Mouse (Mus musculus) urinary bladder, postnatal 4 days (tissue): ENCODE results near the gene Dcdc2a.

ENCODE experiments used
- DNase-seq, 2 experiments: peaks; one replicate each; pipeline ENCODE4 v3.0.0; 2021 to 2022; ENCODE audit warnings: low spot score in 2 of 2

Dcdc2a gene

GRCm38 (mm10) chr13:25177835-25178234 is 122.0 kb downstream of the Dcdc2a start:
- no peak for DNase-seq

- no peak for DNase-seq
Observed at GRCm38 (mm10) chr13:25178236-25179001, 122.6 kb downstream of the Dcdc2a start.

- DNase-seq: no peak
Observed at GRCm38 (mm10) chr13:25186436-25187325, 130.9 kb downstream of the Dcdc2a start.

- DNase-seq: no peak
Observed at GRCm38 (mm10) chr13:25187326-25187710, 131.5 kb downstream of the Dcdc2a start.

GRCm38 (mm10) chr13:25189419-25190144 is 133.8 kb downstream of the Dcdc2a start:
- DNase-seq: no peak

GRCm38 (mm10) chr13:25190218-25190617 is 134.4 kb downstream of the Dcdc2a start:
- no peak for DNase-seq

GRCm38 (mm10) chr13:25195706-25196105 is 139.9 kb downstream of the Dcdc2a start:
- no peak for DNase-seq

GRCm38 (mm10) chr13:25199916-25200315 is 144.1 kb downstream of the Dcdc2a start:
- no peak for DNase-seq

- peak in 1 of 2 experiments; percentile 35 for DNase-seq
Observed at GRCm38 (mm10) chr13:25206950-25207349, 151.1 kb downstream of the Dcdc2a start.

- peak in 1 of 2 experiments; percentile 10 for DNase-seq
Observed at GRCm38 (mm10) chr13:25218394-25218793, 162.6 kb downstream of the Dcdc2a start.

GRCm38 (mm10) chr13:25220186-25220787 is 164.5 kb downstream of the Dcdc2a start:
- no peak for DNase-seq

GRCm38 (mm10) chr13:25251893-25252292 is 196.1 kb downstream of the Dcdc2a start:
- DNase-seq: no peak

- no peak for DNase-seq
Observed at GRCm38 (mm10) chr13:25254478-25255263, 198.9 kb downstream of the Dcdc2a start.

GRCm38 (mm10) chr13:25257608-25258007 is 201.8 kb downstream of the Dcdc2a start:
- no peak for DNase-seq
